ENCODE assay signal across 8 mouse cellular contexts in genomic region chr3:137864124-137864987, GRCm38 (mm10). TPM values are rescaled to one million over a fixed set of nuclear protein-coding genes. Genes with fewer than 3 reads are reported as not detected.
DNase-seq lines count a peak whose midpoint lies in the region; ATAC-seq lines count a peak whose summit lies in the region.

Gene H2afz (plus strand): TSS chr3:137864487.

- peaks cover 15% of the 10 kb centered on the region for H3K36me3 ChIP-seq in heart, embryonic 14.5 days (ENCODE audit: control insufficient read depth, insufficient read depth, low read length)
- H3K36me3 ChIP-seq in liver, embryonic 13.5 days, result peaks cover 13% of the 10 kb centered on the region
- no peaks in the 10 kb centered on the region for H3K36me3 ChIP-seq in stomach, embryonic 16.5 days (ENCODE audit: control insufficient read depth, insufficient read depth, low read length)

- no peaks in the 10 kb centered on the region for H3K4me1 ChIP-seq in brown adipose tissue, adult 24 weeks (ENCODE audit: control insufficient read depth, insufficient read depth, insufficient read length, low read length)
- peaks cover 2 to 22% of the 10 kb centered on the region in 2 experiments for H3K4me1 ChIP-seq in heart, embryonic 14.5 days (ENCODE audit: control insufficient read depth in 2 of 2, insufficient read depth in 2 of 2, low read length in 2 of 2)
- H3K4me1 ChIP-seq in liver, embryonic 13.5 days (replicated peaks), result peaks cover 36% of the 10 kb centered on the region
- peaks cover 25% of the 10 kb centered on the region for H3K4me1 ChIP-seq in stomach, embryonic 16.5 days (ENCODE audit: control insufficient read depth, insufficient read depth, low read length)

- peak within 1 kb of the TSS; percentile 69 for H3K4me2 ChIP-seq in heart, embryonic 14.5 days (ENCODE audit: low read length)
- peak within 1 kb of the TSS; percentile 77 for H3K4me2 ChIP-seq in liver, embryonic 13.5 days
- peak within 1 kb of the TSS; percentile 62 for H3K4me2 ChIP-seq in stomach, embryonic 16.5 days (ENCODE audit: low read depth, low read length)

- peak; percentile 98 for DNase-seq in CD4-positive, CD25-positive, alpha-beta regulatory T cell, adult 2 months (ENCODE audit: low read depth, low spot score)
- peak; percentile 91 for DNase-seq in fibroblast of lung, adult 2 months (ENCODE audit: low read depth)
- peak; percentile 98 for DNase-seq in kidney, postnatal 14 days
- DNase-seq in liver, embryonic 13.5 days, result peak; percentile 98
- peak; percentile 97 for DNase-seq in neural tube, embryonic 10.5 days (ENCODE audit: extremely low spot score, low spot score)

- H3K9me3 ChIP-seq in heart, embryonic 14.5 days (ENCODE audit: control insufficient read depth, low read length), result no peaks in the 10 kb centered on the region
- no peaks in the 10 kb centered on the region for H3K9me3 ChIP-seq in liver, embryonic 13.5 days (replicated peaks)
- no peaks in the 10 kb centered on the region for H3K9me3 ChIP-seq in stomach, embryonic 16.5 days (replicated peaks; ENCODE audit: control insufficient read depth, low read length)

- H3K27me3 ChIP-seq in heart, embryonic 14.5 days (ENCODE audit: control insufficient read depth, insufficient read depth, low read length), result no peaks in the 10 kb centered on the region
- no peaks in the 10 kb centered on the region for H3K27me3 ChIP-seq in liver, embryonic 13.5 days
- H3K27me3 ChIP-seq in stomach, embryonic 16.5 days (ENCODE audit: control insufficient read depth, insufficient read depth, low read length), result no peaks in the 10 kb centered on the region

- H3K9ac ChIP-seq in heart, embryonic 14.5 days (ENCODE audit: low read length), result peak within 1 kb of the TSS; percentile 98
- peak within 1 kb of the TSS; percentile 99 for H3K9ac ChIP-seq in liver, embryonic 13.5 days
- H3K9ac ChIP-seq in stomach, embryonic 16.5 days (ENCODE audit: low read length), result peak within 1 kb of the TSS; percentile 98

- H3K27ac ChIP-seq in brown adipose tissue, adult 24 weeks (replicated peaks; ENCODE audit: low read depth, low read length), result peak within 1 kb of the TSS; percentile 87
- peak within 1 kb of the TSS; percentile 93 to 98 for H3K27ac ChIP-seq in heart, embryonic 14.5 days (replicated peaks in 1 of 2; ENCODE audit: control insufficient read depth in 1 of 2, insufficient read depth in 1 of 2, low read depth in 2 of 2, low read length in 2 of 2)
- peak within 1 kb of the TSS; percentile 97 for H3K27ac ChIP-seq in liver, embryonic 13.5 days
- H3K27ac ChIP-seq in stomach, embryonic 16.5 days (ENCODE audit: low read length), result peak within 1 kb of the TSS; percentile 97

- WGBS in heart, embryonic 14.5 days, result under 1% methylated on average over 98 of the region's 115 CpGs
- under 1% methylated on average over 104 of the region's 115 CpGs for WGBS in liver, embryonic 13.5 days (ENCODE audit: insufficient replicate concordance)
- under 1% methylated on average over 87 of the region's 115 CpGs for WGBS in stomach, embryonic 16.5 days

- peak within 1 kb of the TSS; percentile 83 for H3K4me3 ChIP-seq in brown adipose tissue, adult 24 weeks (ENCODE audit: insufficient read depth, low read depth, low read length)
- H3K4me3 ChIP-seq in heart, embryonic 14.5 days (ENCODE audit: control insufficient read depth in 1 of 2, insufficient read depth in 1 of 2, low read depth in 1 of 2, low read length in 2 of 2), result peak within 1 kb of the TSS; percentile 87 to 90
- H3K4me3 ChIP-seq in liver, embryonic 13.5 days (replicated peaks), result peak within 1 kb of the TSS; percentile 91
- H3K4me3 ChIP-seq in stomach, embryonic 16.5 days (replicated peaks; ENCODE audit: low read length), result peak within 1 kb of the TSS; percentile 80

- ATAC-seq in heart, embryonic 14.5 days (ENCODE audit: insufficient number of reproducible peaks, insufficient read depth, low FRiP score, low read depth), result peak; percentile 93
- peak; percentile 87 for ATAC-seq in liver, embryonic 13.5 days (ENCODE audit: low read depth)
- peak; percentile 95 for ATAC-seq in stomach, embryonic 16.5 days (ENCODE audit: insufficient read depth, low FRiP score)

RNA-seq across cellular contexts. Expression of gene H2afz, which starts in this region (rescaled TPM):
- polyA plus RNA-seq in brown adipose tissue, adult 24 weeks (2012; ENCODE audit: insufficient read depth, insufficient read length, missing spikeins), result 131 and 134 TPM in 2 replicates
- polyA plus RNA-seq in heart, embryonic 14.5 days (2014; fragmentation: Nextera tagmentation; extraction: Ambion mirVana), result 992 and 1,071 TPM in 2 replicates
- 1,513 and 1,730 TPM in 2 replicates for polyA plus RNA-seq in liver, embryonic 13.5 days (2015; fragmentation: Nextera tagmentation; extraction: Ambion mirVana)
- polyA plus RNA-seq in stomach, embryonic 16.5 days (2015; fragmentation: Nextera tagmentation; extraction: Ambion mirVana), result 1,166 and 1,340 TPM in 2 replicates

Comparison
In these comparisons a context has a peak if more than half of its experiments do, and no peak if none do; other contexts are left out.
1. Peak in every context shown above with its lines: DNase-seq, ATAC-seq, H3K4me3 ChIP-seq and H3K27ac ChIP-seq.